Mouse (Mus musculus) thymus, adult 2 months (tissue): ENCODE data around the gene Napsa.

Source experiments
- CTCF ChIP-seq: fragments of 200-500 bp; IDR thresholded peaks from 2 replicates; pipeline ENCODE4 v1.5.1; 2012; ENCODE audit warnings: mild to moderate bottlenecking, control low read depth, low read length, moderate library complexity, borderline replicate concordance; ENCODE audit not compliant: control insufficient read depth, poor library complexity, insufficient read depth; ENCODE audit errors: extremely low read depth
- POLR2A ChIP-seq: fragments of 200-500 bp; IDR thresholded peaks from 2 replicates; pipeline ENCODE4 v1.6.1; 2012; ENCODE audit warnings: mild to moderate bottlenecking, low read length, control low read depth, moderate library complexity; ENCODE audit not compliant: control insufficient read depth, poor library complexity, insufficient read depth; ENCODE audit errors: extremely low read depth

- no peak for TF ChIP-seq POLR2A
- no peak for TF ChIP-seq CTCF
Measured at GRCm38 (mm10) chr7:44586930-44587329, 14.8 kb downstream of the Napsa start.
